Mouse (Mus musculus): ENCODE results near the gene Olfr1282.

GRCm38 (mm10) chr2:111335976-111336375, at the start of gene Olfr1282:
- TF ChIP-seq CTCF (IDR thresholded peaks at IDR 0.05; ENCODE audit: low read depth) = no peak
- TF ChIP-seq EP300 (optimal IDR thresholded peaks at IDR 0.05) = no peak
